Mouse (Mus musculus) lung, adult 18-20 months (tissue): ENCODE measurements around the gene Dip2c.
A peak's percentile ranks its signal among the peaks of the same experiment; 100 is the strongest.

Experiments
- DNase-seq, 2 experiments: peaks; one replicate each; pipeline ENCODE4 v3.0.0; 2022; ENCODE audit warnings: mixed read lengths in 2 of 2

Dip2c gene

GRCm38 (mm10) chr13:9333187-9333586 lies 56.9 kb downstream of the Dip2c start:
- DNase-seq: no peak

GRCm38 (mm10) chr13:9340293-9340692 lies 64.0 kb downstream of the Dip2c start:
- DNase-seq: no peak

GRCm38 (mm10) chr13:9342696-9343095 lies 66.4 kb downstream of the Dip2c start:
- peak; percentile 15 to 43 for DNase-seq

- no peak for DNase-seq
Measured at GRCm38 (mm10) chr13:9347448-9347847, 71.1 kb downstream of the Dip2c start.

GRCm38 (mm10) chr13:9350670-9351069 lies 74.3 kb downstream of the Dip2c start:
- peak; percentile 7 to 35 for DNase-seq

- no peak for DNase-seq
Measured at GRCm38 (mm10) chr13:9353890-9354289, 77.6 kb downstream of the Dip2c start.

GRCm38 (mm10) chr13:9355331-9355730 lies 79.0 kb downstream of the Dip2c start:
- no peak for DNase-seq

- no peak for DNase-seq
Measured at GRCm38 (mm10) chr13:9361457-9361856, 85.1 kb downstream of the Dip2c start.

- no peak for DNase-seq
Measured at GRCm38 (mm10) chr13:9371387-9371786, 95.1 kb downstream of the Dip2c start.

GRCm38 (mm10) chr13:9377130-9377529 lies 100.8 kb downstream of the Dip2c start:
- no peak for DNase-seq

GRCm38 (mm10) chr13:9380740-9381410 lies 104.5 kb downstream of the Dip2c start:
- no peak for DNase-seq

- no peak for DNase-seq
Measured at GRCm38 (mm10) chr13:9388017-9388416, 111.7 kb downstream of the Dip2c start.

- DNase-seq: no peak
Measured at GRCm38 (mm10) chr13:9389334-9389733, 113.0 kb downstream of the Dip2c start.

- no peak for DNase-seq
Measured at GRCm38 (mm10) chr13:9390204-9390804, 114.0 kb downstream of the Dip2c start.

- DNase-seq: no peak
Measured at GRCm38 (mm10) chr13:9393470-9393869, 117.1 kb downstream of the Dip2c start.

GRCm38 (mm10) chr13:9395286-9395685 lies 119.0 kb downstream of the Dip2c start:
- DNase-seq: no peak

- no peak for DNase-seq
Measured at GRCm38 (mm10) chr13:9398846-9399245, 122.5 kb downstream of the Dip2c start.

GRCm38 (mm10) chr13:9405399-9405798 lies 129.1 kb downstream of the Dip2c start:
- DNase-seq: no peak

GRCm38 (mm10) chr13:9408983-9409382 lies 132.7 kb downstream of the Dip2c start:
- DNase-seq: no peak

- peak; percentile 9 to 10 for DNase-seq
Measured at GRCm38 (mm10) chr13:9418441-9418840, 142.1 kb downstream of the Dip2c start.

- no peak for DNase-seq
Measured at GRCm38 (mm10) chr13:9419213-9419612, 142.9 kb downstream of the Dip2c start.

GRCm38 (mm10) chr13:9421949-9422348 lies 145.6 kb downstream of the Dip2c start:
- DNase-seq: no peak

GRCm38 (mm10) chr13:9422876-9423275 lies 146.5 kb downstream of the Dip2c start:
- DNase-seq: no peak

- DNase-seq: no peak
Measured at GRCm38 (mm10) chr13:9424434-9424833, 148.1 kb downstream of the Dip2c start.

- DNase-seq: no peak
Measured at GRCm38 (mm10) chr13:9426267-9426666, 149.9 kb downstream of the Dip2c start.
